Mouse (Mus musculus) ES-E14 (cell line): ENCODE measurements at regions not wholly inside any gene's neighbourhood (a gene's known extent, or its start where the extent isn't known, plus 50 kb on each side); places are given as distances from the start of the nearest gene placed in this dataset.

Experiments
- DNase-seq: peaks from one replicate; pipeline ENCODE4 v3.0.0-alpha.2; 2013; ENCODE audit warnings: low read depth, low spot score
- H3K27ac ChIP-seq: 2 replicates; pipeline ENCODE4 v1.5.1; 2012; ENCODE audit warnings: low read depth, mild to moderate bottlenecking, low read length, moderate library complexity, mixed read lengths; ENCODE audit not compliant: poor library complexity, insufficient read depth, severe bottlenecking
- H3K36me3 ChIP-seq: 2 replicates; pipeline ENCODE4 v1.6.1; 2012; ENCODE audit warnings: mild to moderate bottlenecking, low read length, moderate library complexity, mixed read lengths; ENCODE audit not compliant: control insufficient read depth, poor library complexity, insufficient read depth, severe bottlenecking
- H3K4me1 ChIP-seq, 2 experiments: fragments of 150-350 bp in 1 of 2; sonication (generic) in 1 of 2; 2 replicates each; pipeline ENCODE4 v1.6.1; 2012; ENCODE audit warnings: low read length in 2 of 2, mild to moderate bottlenecking in 1 of 2, mixed read lengths in 1 of 2; ENCODE audit not compliant: control insufficient read depth in 2 of 2, insufficient read depth in 2 of 2, poor library complexity in 1 of 2
- H3K4me3 ChIP-seq, 2 experiments: fragments of 150-350 bp in 1 of 2; sonication (generic) in 1 of 2; 2 replicates each; pipeline ENCODE4 v1.5.1; 2012; ENCODE audit warnings: low read length in 2 of 2, low read depth in 1 of 2, mild to moderate bottlenecking in 1 of 2, mixed read lengths in 1 of 2; ENCODE audit not compliant: insufficient read depth in 1 of 2, poor library complexity in 1 of 2, severe bottlenecking in 1 of 2
- H3K9ac ChIP-seq: 2 replicates; pipeline ENCODE4 v1.6.1; 2012; ENCODE audit warnings: low read depth, mild to moderate bottlenecking, low read length, mixed read lengths; ENCODE audit not compliant: poor library complexity, insufficient read depth, severe bottlenecking
- H3K9me3 ChIP-seq: fragments of 150-350 bp; sonication (generic); 2 replicates; pipeline ENCODE4 v1.6.1; 2012; ENCODE audit warnings: low read depth, mild to moderate bottlenecking, low read length; ENCODE audit not compliant: control insufficient read depth, insufficient read depth
- CHD2 ChIP-seq: IDR thresholded peaks from 2 replicates; pipeline ENCODE4 v1.6.1; 2014; ENCODE audit warnings: mild to moderate bottlenecking, low read depth, low read length, inconsistent platforms
- HCFC1 ChIP-seq: IDR thresholded peaks from 2 replicates; pipeline ENCODE4 v1.6.1; 2012; ENCODE audit warnings: low read length, inconsistent platforms, borderline replicate concordance; ENCODE audit not compliant: insufficient read depth
- MAFK ChIP-seq: IDR thresholded peaks from 2 replicates; pipeline ENCODE4 v1.6.1; 2014; ENCODE audit warnings: mild to moderate bottlenecking, low read depth, low read length, inconsistent platforms; ENCODE audit not compliant: insufficient read depth
- ZC3H11A ChIP-seq: IDR thresholded peaks from 2 replicates; pipeline ENCODE4 v1.6.1; 2012; ENCODE audit warnings: low read depth, mild to moderate bottlenecking, inconsistent platforms, low read length, borderline replicate concordance
- ZNF384 ChIP-seq: IDR thresholded peaks from 2 replicates; pipeline ENCODE4 v1.6.1; 2012; ENCODE audit warnings: low read depth, low read length, inconsistent platforms
- in situ Hi-C, 2 experiments: fragments of 600-800 bp; cut with MboI; formaldehyde crosslinking; loops; one replicate each; pipeline ENCODE4 v1.15.1; 2025; ENCODE audit warnings: low sequenced_read_pairs in 2 of 2, inconsistent platforms in 1 of 2; ENCODE audit not compliant: unreplicated experiment in 2 of 2

GRCm38 (mm10) chr8:126702294-126702693, 108.5 kb upstream of the Irf2bp2 start:
- Histone ChIP-seq H3K4me1 (no peaks in the 10 kb centered on the region), H3K9ac (no peak overlapping the region), H3K9me3 (no peaks in the 10 kb centered on the region), H3K36me3 (no peaks in the 10 kb centered on the region), H3K27ac (no peak overlapping the region), H3K4me3 (no peak overlapping the region)
- DNase-seq: no peak
- TF ChIP-seq CHD2 (no peak), ZC3H11A (no peak), MAFK (no peak), HCFC1 (no peak), ZNF384 (no peak)
- in situ Hi-C loops: no loop called here

- TF ChIP-seq ZNF384 (no peak), ZC3H11A (no peak), HCFC1 (no peak), MAFK (no peak), CHD2 (no peak)
- H3K4me1 ChIP-seq: no peaks in the 10 kb centered on the region
- H3K4me3 ChIP-seq: no peak overlapping the region
- no peak overlapping the region for H3K9ac ChIP-seq
- H3K36me3 ChIP-seq: no peaks in the 10 kb centered on the region
- no peak for DNase-seq
- in situ Hi-C loops: no loop called here
- no peaks in the 10 kb centered on the region for H3K9me3 ChIP-seq
- H3K27ac ChIP-seq: no peak overlapping the region
These were observed 105.6 kb upstream of the Irf2bp2 start for GRCm38 (mm10) chr8:126699389-126699775.

- H3K4me3 ChIP-seq: no peak overlapping the region
- DNase-seq: no peak
- no peak overlapping the region for H3K9ac ChIP-seq
- no peaks in the 10 kb centered on the region for H3K4me1 ChIP-seq
- H3K36me3 ChIP-seq: no peaks in the 10 kb centered on the region
- in situ Hi-C loops: no loop called here
- no peak overlapping the region for H3K27ac ChIP-seq
- no peaks in the 10 kb centered on the region for H3K9me3 ChIP-seq
- no peak for TF ChIP-seq ZNF384
- TF ChIP-seq HCFC1: no peak
- TF ChIP-seq ZC3H11A: no peak
- no peak for TF ChIP-seq MAFK
- no peak for TF ChIP-seq CHD2
These were observed 105.0 kb upstream of the Irf2bp2 start for GRCm38 (mm10) chr8:126698601-126699388.

GRCm38 (mm10) chr8:126696346-126697010, 102.7 kb upstream of the Irf2bp2 start:
- no peak overlapping the region for H3K4me3 ChIP-seq
- in situ Hi-C loops: no loop called here
- no peak overlapping the region for H3K27ac ChIP-seq
- no peak for DNase-seq
- TF ChIP-seq MAFK: no peak
- TF ChIP-seq CHD2: no peak
- TF ChIP-seq ZC3H11A: no peak
- TF ChIP-seq HCFC1: no peak
- TF ChIP-seq ZNF384: no peak
- no peak overlapping the region for H3K9ac ChIP-seq
- H3K36me3 ChIP-seq: no peaks in the 10 kb centered on the region
- no peaks in the 10 kb centered on the region for H3K9me3 ChIP-seq
- H3K4me1 ChIP-seq: no peaks in the 10 kb centered on the region
